Mouse (Mus musculus) kidney, postnatal 25 days (tissue): ENCODE data around the gene Eps8l1.
A peak's percentile ranks its signal among the peaks of the same experiment; 100 is the strongest.

Experiments used
- DNase-seq, 2 experiments: peaks; one replicate each; pipeline ENCODE4 v3.0.0; 2021; ENCODE audit warnings: mixed read lengths in 2 of 2

The Eps8l1 gene

GRCm38 (mm10) chr7:4478796-4479291, 18.4 kb downstream of the Eps8l1 start:
- DNase-seq = no peak

- DNase-seq = peak; percentile 57 to 58
Observed at GRCm38 (mm10) chr7:4479674-4480073, 19.2 kb downstream of the Eps8l1 start.

DNA sequence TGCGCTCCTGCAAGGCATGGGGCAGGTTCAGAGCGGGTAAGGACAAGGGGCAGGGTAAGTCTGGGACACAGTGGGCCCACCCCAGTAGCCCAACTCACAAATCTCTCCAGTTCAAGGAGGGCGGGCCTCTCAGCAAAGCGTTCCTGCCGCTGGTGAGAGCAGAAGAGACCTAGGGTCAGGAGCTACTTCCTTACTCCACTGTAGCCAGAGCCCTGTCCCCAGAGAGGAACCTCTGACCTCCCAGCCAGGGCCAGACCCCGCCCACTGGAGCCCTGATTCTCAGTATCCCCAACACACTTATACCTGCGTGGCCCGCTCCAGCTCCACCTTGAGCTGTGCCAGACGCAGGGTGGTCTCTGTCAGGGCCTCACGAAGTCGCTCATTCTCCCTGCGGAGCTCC, 21.8 kb downstream of the Eps8l1 start:
- DNase-seq = no peak

DNA sequence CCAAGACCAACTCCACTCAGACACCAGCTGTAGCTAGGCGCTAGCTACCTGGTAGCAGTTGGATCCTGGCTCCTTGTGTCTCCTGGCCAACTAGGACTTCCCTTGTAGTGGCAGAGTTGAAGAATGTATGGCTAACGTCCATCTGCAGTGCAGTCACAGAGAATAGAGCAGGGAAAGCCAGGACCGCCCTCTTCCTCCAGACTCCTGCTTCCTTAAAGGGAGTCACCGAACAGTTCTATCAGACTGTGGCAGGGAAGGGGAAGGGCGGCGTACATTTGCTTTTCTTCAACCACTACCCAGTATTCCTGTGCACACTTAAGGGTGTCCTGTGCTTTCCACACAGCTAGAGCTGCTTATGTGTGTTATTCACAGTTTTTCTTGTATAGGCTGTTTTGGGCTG, 30.8 kb downstream of the Eps8l1 start:
- DNase-seq = peak; percentile 44 to 58

DNA sequence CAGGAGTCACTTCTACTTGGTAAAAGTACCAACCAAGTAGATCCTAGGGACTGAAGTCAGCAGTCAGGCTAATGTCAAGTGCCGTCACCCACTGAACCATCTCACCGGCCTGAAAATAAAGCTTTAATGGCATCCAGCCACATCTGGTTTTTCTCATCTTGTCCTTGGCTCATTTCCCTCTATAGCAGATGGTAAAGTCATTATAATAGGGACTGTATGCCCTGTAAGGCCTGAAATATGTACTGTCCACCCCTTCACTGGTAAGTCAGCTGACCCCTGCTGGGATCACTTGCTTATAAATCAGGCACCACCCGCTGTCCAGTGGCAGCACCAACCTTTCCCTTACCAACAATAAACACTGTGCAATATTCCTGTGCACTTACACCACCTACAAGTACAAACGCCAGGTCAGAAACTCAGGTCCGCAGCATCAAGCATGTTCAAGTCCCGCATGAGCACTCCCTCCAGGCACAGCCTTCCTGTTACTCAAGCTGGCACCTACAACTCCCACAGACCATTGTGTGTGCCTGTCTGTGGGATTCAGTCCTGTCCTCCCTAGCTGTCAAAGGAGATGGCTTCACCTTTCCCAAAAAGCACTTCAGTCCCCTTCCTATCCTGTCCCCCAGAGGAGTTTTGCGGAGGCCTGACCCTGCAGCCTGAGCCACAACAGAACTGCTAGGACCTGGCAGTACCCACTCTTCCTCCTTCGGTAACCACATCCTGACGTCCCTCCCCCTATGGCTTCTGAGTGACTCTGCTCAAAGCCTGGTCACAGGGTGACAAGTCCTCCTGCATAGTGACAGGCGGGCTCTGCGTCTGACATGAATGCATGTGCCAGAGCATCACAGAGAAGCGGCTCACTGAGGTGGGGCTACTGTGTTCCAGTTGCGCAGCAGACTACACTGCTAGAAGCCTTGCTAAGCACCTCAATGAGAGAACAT, 32.1 kb downstream of the Eps8l1 start:
- DNase-seq = no peak

GRCm38 (mm10) chr7:4493991-4494390, 33.5 kb downstream of the Eps8l1 start:
- no peak for DNase-seq

- DNase-seq = no peak
Observed at GRCm38 (mm10) chr7:4496468-4496867, 36.0 kb downstream of the Eps8l1 start.

DNA sequence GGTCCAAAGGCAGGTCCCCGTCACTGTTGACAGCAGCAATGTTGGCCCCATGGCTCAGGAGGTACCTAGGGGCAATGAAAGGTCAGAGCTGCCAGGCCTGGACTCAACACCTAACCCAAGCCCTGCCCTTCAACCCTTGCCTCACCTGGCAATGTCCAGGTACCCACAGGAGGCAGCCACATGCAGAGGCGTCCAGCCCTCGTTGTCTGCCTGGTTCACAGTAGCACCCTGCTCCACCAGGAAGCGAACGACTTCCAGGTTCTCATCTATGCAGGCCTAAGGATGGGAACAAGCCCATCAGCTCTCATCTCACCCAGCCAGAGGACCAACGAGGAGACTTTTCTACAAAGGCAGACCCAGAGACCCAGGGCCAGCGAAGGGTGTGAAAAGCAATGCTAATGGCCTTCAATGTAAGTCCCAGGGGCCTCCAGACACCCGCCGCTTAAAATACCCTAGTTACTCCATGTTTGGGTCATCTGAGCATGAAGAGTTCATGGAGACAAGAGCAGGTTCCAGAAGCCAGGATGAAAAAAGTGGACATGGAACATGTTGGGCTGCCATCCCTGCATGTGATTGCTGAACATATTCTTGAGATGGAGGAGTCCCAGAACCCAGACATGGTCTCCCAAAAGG, 36.9 kb downstream of the Eps8l1 start:
- no peak for DNase-seq

- peak; percentile 56 to 81 for DNase-seq
Observed at GRCm38 (mm10) chr7:4498251-4498650, 37.8 kb downstream of the Eps8l1 start.

DNA sequence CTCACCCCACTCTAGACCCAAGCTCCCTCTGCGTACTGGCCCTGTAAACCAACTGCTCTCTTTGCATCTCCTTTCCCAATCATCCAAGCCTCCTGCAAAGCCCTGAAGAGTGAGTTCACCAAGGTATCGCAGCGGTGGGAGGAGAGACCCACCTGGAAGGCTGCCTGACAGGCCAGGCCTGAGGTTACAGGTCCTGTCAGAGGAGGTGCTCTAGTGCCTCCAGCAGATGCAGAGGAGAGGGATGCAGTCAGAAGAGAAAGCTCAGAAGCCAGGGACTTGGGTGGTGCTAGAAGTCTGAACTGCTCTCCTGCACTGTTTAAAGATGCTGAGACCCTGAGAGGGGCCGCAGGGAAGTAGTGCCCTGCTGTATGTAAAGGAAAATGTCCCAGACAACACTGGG, 38.6 kb downstream of the Eps8l1 start:
- no peak for DNase-seq

DNA sequence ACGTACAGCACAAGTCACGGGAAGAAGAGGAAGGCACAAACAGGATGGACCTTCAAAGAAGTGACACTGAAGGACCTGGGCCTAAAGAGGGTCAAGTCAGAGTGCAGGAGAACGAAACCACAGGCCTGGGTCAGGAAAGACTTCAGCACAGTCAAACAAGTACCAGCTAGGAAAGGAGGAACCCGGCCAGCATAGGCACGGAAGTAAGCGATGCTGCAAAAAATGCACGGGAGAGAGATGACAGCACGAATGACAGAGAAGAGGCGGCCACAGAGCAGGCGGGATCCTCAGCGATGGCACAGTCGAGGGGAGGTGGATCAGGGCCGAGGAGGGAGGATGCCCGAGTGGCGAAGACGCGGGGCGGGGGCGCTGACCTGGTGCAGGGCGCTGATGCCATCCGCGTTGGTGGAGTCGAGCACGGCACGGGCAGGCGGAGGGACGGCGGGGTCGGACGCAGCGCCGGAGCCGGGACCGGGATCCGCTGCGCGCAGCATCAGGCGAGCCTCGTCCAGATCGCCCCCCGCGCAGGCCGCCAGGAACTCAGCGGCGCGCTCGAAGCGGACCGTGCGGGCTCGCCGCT, 40.5 kb downstream of the Eps8l1 start:
- peak in 1 of 2 experiments; percentile 58 for DNase-seq

DNA sequence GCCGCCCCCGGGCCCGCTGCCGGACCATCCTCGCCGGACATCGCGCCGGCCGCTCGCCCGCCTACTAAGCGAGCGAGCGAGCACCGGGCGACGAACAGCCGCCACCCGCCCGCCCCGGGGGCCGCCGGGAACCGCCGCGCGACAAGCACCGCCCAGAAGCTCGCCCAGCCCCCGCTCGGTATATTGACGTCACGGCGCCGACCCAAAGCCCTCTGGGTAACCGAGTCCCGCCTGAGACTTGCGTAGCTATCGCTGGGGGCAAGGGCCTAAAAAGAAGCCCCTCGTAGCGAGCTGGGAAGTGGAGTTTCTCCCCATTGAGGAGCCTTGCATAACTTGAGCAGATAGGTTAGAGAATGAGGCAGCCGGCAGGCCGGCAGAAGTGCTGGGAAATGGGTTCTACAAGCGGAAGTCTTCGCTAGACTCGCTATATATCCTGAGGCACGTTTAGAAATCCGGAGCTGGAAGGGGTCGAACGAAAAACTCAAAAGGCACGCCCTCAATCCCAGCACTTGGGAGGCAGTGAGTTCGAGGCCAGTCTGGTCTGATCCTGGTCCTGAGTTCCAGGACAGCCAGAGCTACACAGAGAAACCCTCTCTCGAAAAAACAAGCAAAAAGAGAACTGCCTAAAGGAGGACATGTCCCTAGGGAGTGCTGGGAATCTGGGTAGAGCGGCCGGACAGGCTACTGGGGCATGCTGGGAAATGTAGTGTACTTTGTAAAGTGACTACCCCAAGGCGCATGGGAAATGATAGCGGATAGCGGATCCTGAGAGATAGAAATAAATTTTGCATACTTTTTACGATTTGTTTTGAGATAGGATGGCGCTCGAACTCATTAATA, 41.3 kb downstream of the Eps8l1 start, which contains the start of gene Ppp1r12c:
Gene Ppp1r12c, minus strand, starts transcription at position 123 of the 840 bp plus-strand sequence.
- DNase-seq = peak; percentile 96 to 97

- DNase-seq = peak; percentile 54 to 56
Observed at GRCm38 (mm10) chr7:4502421-4503090, 42.1 kb downstream of the Eps8l1 start.

- DNase-seq = no peak
Observed at GRCm38 (mm10) chr7:4503100-4503499, 42.6 kb downstream of the Eps8l1 start.

DNA sequence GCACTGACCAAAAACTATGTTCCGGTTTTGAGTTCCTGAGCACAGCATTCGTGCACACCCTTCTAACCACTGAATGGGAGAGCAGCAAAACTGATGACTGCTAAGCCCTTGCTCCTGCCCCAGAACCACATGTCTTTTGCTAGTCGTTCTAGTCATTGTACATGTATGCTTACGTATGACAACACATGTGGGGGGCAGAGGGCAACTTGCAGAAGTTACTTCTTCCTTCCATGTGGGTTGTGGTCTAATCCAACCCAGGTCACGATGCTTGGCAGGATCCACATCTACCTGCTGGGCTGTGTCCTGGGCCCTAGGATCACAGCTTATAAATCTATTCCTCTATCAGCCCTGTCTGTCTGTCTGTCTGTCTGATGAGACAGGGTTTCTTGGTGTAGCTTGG, 43.4 kb downstream of the Eps8l1 start:
- no peak for DNase-seq

DNA sequence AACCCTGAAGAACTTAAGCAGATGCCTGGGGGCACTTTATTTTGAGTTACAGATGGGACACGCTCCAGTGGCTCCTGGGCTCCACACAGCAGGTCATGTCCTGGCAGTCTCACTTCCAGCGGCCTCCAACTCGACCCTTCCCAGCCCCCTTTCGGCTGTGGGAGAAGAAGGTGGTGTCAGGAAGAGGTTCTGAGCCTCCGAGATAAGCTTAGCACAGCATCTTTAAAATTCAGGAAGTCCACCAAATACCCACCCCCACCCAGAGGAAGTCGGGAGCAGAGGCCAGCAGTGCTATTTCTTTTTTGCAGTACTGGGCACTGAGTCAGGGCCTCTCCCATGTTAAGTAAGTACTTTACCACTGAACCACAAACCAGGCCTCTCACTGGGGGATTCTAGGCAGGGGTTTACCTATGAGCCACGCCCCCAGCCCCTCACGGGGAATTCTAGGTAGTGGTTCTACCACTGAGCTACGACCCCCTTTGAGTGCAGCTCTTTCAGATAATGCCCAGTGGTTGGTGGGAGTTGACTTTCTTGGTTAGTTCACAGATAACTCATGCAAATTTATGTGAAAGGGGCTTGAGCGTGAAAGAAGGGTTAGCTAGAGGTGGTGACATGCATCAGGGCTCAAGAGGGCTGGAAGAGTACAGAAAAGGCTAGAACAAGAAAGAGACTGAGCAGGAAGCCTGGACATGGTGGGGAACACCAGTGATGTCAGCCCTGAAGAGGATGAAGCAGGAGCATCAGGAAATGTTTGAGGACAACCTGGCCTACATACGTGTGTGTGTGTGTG, 44.4 kb downstream of the Eps8l1 start:
- DNase-seq = no peak

GRCm38 (mm10) chr7:4507220-4507619, 46.7 kb downstream of the Eps8l1 start:
- DNase-seq = no peak

DNA sequence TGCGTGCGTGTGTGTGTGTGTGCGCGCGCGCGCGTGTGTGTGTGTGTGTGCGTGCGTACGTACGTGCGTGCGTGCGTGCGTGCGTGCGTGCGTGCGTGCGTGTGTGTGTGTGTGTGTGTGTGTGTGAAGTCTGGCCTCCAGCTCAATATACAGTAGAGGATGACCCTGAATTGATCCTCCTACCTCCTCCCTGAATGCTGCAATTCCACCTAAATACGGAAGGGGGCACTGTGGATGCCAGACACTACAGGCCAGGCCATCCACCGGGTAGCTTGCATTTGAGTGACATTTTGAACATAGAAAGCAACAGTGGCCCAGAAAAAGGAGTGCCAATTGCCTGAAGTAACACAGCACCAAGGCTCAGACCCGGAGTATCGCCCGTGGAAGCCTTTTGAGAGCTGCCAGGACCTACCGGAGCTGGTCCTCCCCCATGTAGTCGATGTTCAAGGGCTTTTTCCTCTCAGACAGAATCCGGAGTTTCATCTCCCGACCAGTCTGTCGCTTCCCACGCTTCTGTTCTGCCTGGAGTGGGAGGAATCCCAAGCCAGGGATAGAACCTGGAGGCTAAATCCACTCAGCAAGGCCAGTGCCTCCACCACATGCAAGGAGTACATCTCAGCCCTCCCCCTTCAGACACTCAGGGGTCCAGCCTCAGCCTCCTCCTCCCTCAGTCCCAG, 47.7 kb downstream of the Eps8l1 start:
- no peak for DNase-seq

DNA sequence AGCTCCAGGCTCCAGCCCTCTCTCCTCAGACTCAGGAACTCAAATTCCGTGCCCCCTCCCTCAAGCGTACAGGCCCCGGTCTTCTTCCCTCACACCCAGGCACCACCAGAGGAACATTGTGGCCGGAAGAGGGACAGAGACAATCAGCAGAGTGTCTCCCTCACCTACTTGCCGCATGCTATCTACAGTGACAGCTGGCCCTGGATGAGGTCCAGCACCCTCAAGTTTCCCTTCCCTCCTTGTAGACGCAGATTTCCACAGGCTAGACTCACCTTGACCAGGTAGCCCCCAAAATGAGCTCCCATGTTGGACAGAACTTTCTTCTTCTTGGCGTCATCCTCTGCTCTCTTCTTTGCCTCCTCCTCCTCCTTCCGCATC, 48.3 kb downstream of the Eps8l1 start:
- no peak for DNase-seq

- peak; percentile 76 to 86 for DNase-seq
Observed at GRCm38 (mm10) chr7:4509863-4510608, 49.6 kb downstream of the Eps8l1 start.
